8 mouse cellular contexts compared by ENCODE assay signal in the genomic region with DNA sequence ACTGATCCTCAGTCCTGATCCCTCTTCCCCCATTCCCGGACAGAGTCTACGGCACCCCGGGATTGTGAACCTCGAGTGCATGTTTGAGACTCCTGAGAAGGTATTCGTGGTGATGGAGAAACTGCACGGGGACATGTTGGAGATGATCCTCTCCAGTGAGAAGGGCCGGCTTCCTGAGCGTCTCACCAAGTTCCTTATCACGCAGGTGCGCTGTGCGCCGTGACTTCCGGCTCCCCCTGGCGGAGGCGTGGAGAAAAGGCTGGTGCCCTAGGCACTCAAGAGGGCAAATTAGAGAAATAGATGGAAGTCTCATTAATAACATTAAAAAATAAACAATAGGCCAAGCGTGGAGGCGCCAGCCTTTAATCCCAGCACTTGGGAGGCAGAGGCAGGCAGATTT. TPM values are rescaled to one million over a fixed set of nuclear protein-coding genes. Genes with fewer than 3 reads are reported as not detected.
DNase-seq lines count a peak whose midpoint lies in the region; ATAC-seq and TF ChIP-seq lines count a peak whose summit lies in the region.

No protein-coding gene starts in this region.

- H3K36me3 ChIP-seq in hindbrain, embryonic 11.5 days (ENCODE audit: control insufficient read depth, insufficient read depth, low read length), result 0 out of 2 replicates have a peak, but pooled peaks cover 7% of the 10 kb centered on the region
- H3K36me3 ChIP-seq in hindbrain, embryonic 13.5 days, result peaks cover 51% of the 10 kb centered on the region
- H3K36me3 ChIP-seq in MEL (ENCODE audit: control insufficient read depth in 1 of 2, insufficient read depth in 2 of 2, low read length in 2 of 2), result 0 out of 4 replicates have a peak, but pooled peaks cover 0 to 2% of the 10 kb centered on the region in 2 experiments

- no peak overlapping the region for H3K4me3 ChIP-seq in hindbrain, embryonic 11.5 days (ENCODE audit: low read depth, low read length)
- no peak overlapping the region for H3K4me3 ChIP-seq in hindbrain, embryonic 13.5 days
- 0 out of 4 replicates have a peak overlapping the region, but pooled peaks of 1 of the 2 experiments have one; percentile 25 for H3K4me3 ChIP-seq in MEL (ENCODE audit: control insufficient read depth in 1 of 2, insufficient read depth in 1 of 2, low read depth in 2 of 2, low read length in 2 of 2)
- H3K4me3 ChIP-seq in cortical plate, adult 2 months (ENCODE audit: insufficient read depth, low read length), result peak overlapping the region; percentile 25; the same call in 1 of the 2 replicates

- no peak overlapping the region for H3K27ac ChIP-seq in hindbrain, embryonic 11.5 days (ENCODE audit: low read depth, low read length)
- no peak overlapping the region for H3K27ac ChIP-seq in hindbrain, embryonic 13.5 days
- no peak overlapping the region for H3K27ac ChIP-seq in MEL (ENCODE audit: control insufficient read depth, low read depth, low read length)
- no peak overlapping the region for H3K27ac ChIP-seq in cortical plate, adult 2 months (ENCODE audit: insufficient read depth, low read length)

- H3K79me2 ChIP-seq in MEL (ENCODE audit: control insufficient read depth, insufficient read depth, low read length, poor library complexity), result no peaks in the 10 kb centered on the region

- peak; percentile 53 for DNase-seq in hindbrain, embryonic 11.5 days (ENCODE audit: low spot score)
- peak; percentile 73 for DNase-seq in MEL (ENCODE audit: low read depth, low spot score)
- peak; percentile 64 to 72 for DNase-seq in kidney, postnatal 4 days
- peak; percentile 77 for DNase-seq in naive thymus-derived CD4-positive, alpha-beta T cell, adult 2 months (ENCODE audit: low read depth)
- no peak for DNase-seq in c-Kit-positive CD71-positive TER-119-positive erythroid progenitor cells, embryonic 14.5 days (ENCODE audit: low spot score)
- no peak for DNase-seq in urinary bladder, postnatal 4 days (ENCODE audit: low spot score in 2 of 2)

- no peak for TF ChIP-seq POLR2A in MEL (IDR thresholded peaks at IDR 0.05; ENCODE audit: control insufficient read depth in 1 of 2, insufficient read depth in 1 of 2, low read depth in 1 of 2, low read length in 2 of 2, poor library complexity in 1 of 2)
- TF ChIP-seq POLR2A in cortical plate, adult 2 months (IDR thresholded peaks at IDR 0.05; ENCODE audit: extremely low read depth, insufficient read depth, low read length), result no peak

- no peak for ATAC-seq in hindbrain, embryonic 11.5 days (ENCODE audit: low FRiP score)
- no peak for ATAC-seq in hindbrain, embryonic 13.5 days (ENCODE audit: low FRiP score)

- H3K4me1 ChIP-seq in hindbrain, embryonic 11.5 days (replicated peaks; ENCODE audit: control insufficient read depth, insufficient read depth, low read length), result no peaks in the 10 kb centered on the region
- H3K4me1 ChIP-seq in hindbrain, embryonic 13.5 days (replicated peaks), result no peaks in the 10 kb centered on the region
- H3K4me1 ChIP-seq in MEL (ENCODE audit: control insufficient read depth in 1 of 2, insufficient read depth in 2 of 2, low read length in 2 of 2), result 0 out of 4 replicates have a peak, but pooled peaks cover 0 to 3% of the 10 kb centered on the region in 2 experiments
- no peaks in the 10 kb centered on the region for H3K4me1 ChIP-seq in cortical plate, adult 2 months (ENCODE audit: control insufficient read depth, insufficient read depth, low read length)

- H3K27me3 ChIP-seq in hindbrain, embryonic 11.5 days (ENCODE audit: control insufficient read depth, insufficient read depth, low read length), result no peaks in the 10 kb centered on the region
- H3K27me3 ChIP-seq in hindbrain, embryonic 13.5 days, result no peaks in the 10 kb centered on the region
- no peaks in the 10 kb centered on the region for H3K27me3 ChIP-seq in MEL (ENCODE audit: control insufficient read depth in 1 of 2, insufficient read depth in 2 of 2, low read length in 2 of 2)

- no peak for TF ChIP-seq EP300 in MEL (IDR thresholded peaks at IDR 0.05; ENCODE audit: low read depth in 1 of 2, low read length in 2 of 2)

- 24% methylated on average over 17 of the region's 17 CpGs for WGBS in hindbrain, embryonic 11.5 days
- 23% methylated on average over 17 of the region's 17 CpGs for WGBS in hindbrain, embryonic 13.5 days

- no peak overlapping the region for H3K9ac ChIP-seq in hindbrain, embryonic 11.5 days (ENCODE audit: low read depth, low read length)
- H3K9ac ChIP-seq in hindbrain, embryonic 13.5 days, result no peak overlapping the region; the same call in 1 of the 2 replicates
- H3K9ac ChIP-seq in MEL (ENCODE audit: control insufficient read depth, low read depth, low read length, poor library complexity, severe bottlenecking), result no peak overlapping the region

- TF ChIP-seq CTCF in MEL (IDR thresholded peaks at IDR 0.05 in 2 of 3, conservative IDR thresholded peaks at IDR 0.05 in 1 of 3; ENCODE audit: control insufficient read depth in 1 of 3, insufficient read depth in 1 of 3, low read depth in 2 of 3, low read length in 3 of 3, poor library complexity in 1 of 3, severe bottlenecking in 1 of 3), result peak; percentile 48 to 85 (median 79)
- peak; percentile 53 for TF ChIP-seq CTCF in cortical plate, adult 2 months (IDR thresholded peaks at IDR 0.05; ENCODE audit: extremely low read depth, insufficient read depth, low read length)

- H3K4me2 ChIP-seq in hindbrain, embryonic 11.5 days (replicated peaks; ENCODE audit: low read depth, low read length), result no peak overlapping the region
- no peak overlapping the region for H3K4me2 ChIP-seq in hindbrain, embryonic 13.5 days

- no peaks in the 10 kb centered on the region for H3K9me3 ChIP-seq in hindbrain, embryonic 11.5 days (ENCODE audit: control insufficient read depth, low read length)
- H3K9me3 ChIP-seq in hindbrain, embryonic 13.5 days, result no peaks in the 10 kb centered on the region
- no peaks in the 10 kb centered on the region for H3K9me3 ChIP-seq in MEL (replicated peaks; ENCODE audit: insufficient read depth, low read length)

- TF ChIP-seq RAD21 in MEL (IDR thresholded peaks at IDR 0.05; ENCODE audit: low read depth, low read length), result peak; percentile 32

TF ChIP-seq in MEL, 35 proteins besides CTCF, POLR2A, EP300 and RAD21 (continues in another document):
- TF ChIP-seq SMC3 (IDR thresholded peaks at IDR 0.05; ENCODE audit: low read depth, low read length) (peak; percentile 70), GABPA (IDR thresholded peaks at IDR 0.05; ENCODE audit: low read depth, low read length) (no peak), KAT2A (conservative IDR thresholded peaks at IDR 0.05; ENCODE audit: low read depth, low read length) (no peak), UBTF (IDR thresholded peaks at IDR 0.05; ENCODE audit: borderline replicate concordance, insufficient read depth, low read depth, low read length) (no peak), ZNF384 (IDR thresholded peaks at IDR 0.05; ENCODE audit: low read depth, low read length) (no peak), BHLHE40 (IDR thresholded peaks at IDR 0.05; ENCODE audit: borderline replicate concordance, low read depth, low read length) (no peak), CHD2 (IDR thresholded peaks at IDR 0.05; ENCODE audit: low read length) (no peak), USF1 (IDR thresholded peaks at IDR 0.05; ENCODE audit: low read depth, low read length) (no peak), MAX (IDR thresholded peaks at IDR 0.05; ENCODE audit: low read length) (no peak), GATA1 (IDR thresholded peaks at IDR 0.05; ENCODE audit: low read depth, low read length) (peak; percentile 59; the same call in 1 of the 2 replicates), RCOR1 (IDR thresholded peaks at IDR 0.05; ENCODE audit: low read depth, low read length) (0 out of 2 replicates have a peak, but pooled peaks have one; percentile 16)

RNA-seq across cellular contexts. Expression of a gene that starts 15.6 kb away (rescaled TPM):
- 8.8 and 9.4 TPM in 2 replicates for polyA plus RNA-seq in hindbrain, embryonic 11.5 days (2014; fragmentation: Nextera tagmentation; extraction: Ambion mirVana)
- 6.6 and 7.3 TPM in 2 replicates for polyA plus RNA-seq in hindbrain, embryonic 13.5 days (2015; fragmentation: Nextera tagmentation; extraction: Ambion mirVana)
- total RNA-seq in MEL (2012; rRNA removed), result 2.1 and 2.9 TPM in 2 replicates
- polyA plus RNA-seq in MEL (2012; ENCODE audit: insufficient read depth in 1 of 2, insufficient read length in 2 of 2, low read depth in 1 of 2, low replicate concordance in 2 of 2, missing spikeins in 1 of 2), result 1 to 10 TPM in 1 of 2 experiments, not detected in 1; 8.7 TPM
- polyA plus RNA-seq in cortical plate, adult 2 months (2012; rRNA removed), result 6.5 and 6.8 TPM in 2 replicates

RNA-seq across cellular contexts. Expression of a gene that starts 16.8 kb away (rescaled TPM):
- 7.6 and 8.0 TPM in 2 replicates for polyA plus RNA-seq in hindbrain, embryonic 11.5 days (2014; fragmentation: Nextera tagmentation; extraction: Ambion mirVana)
- 2.8 and 2.9 TPM in 2 replicates for polyA plus RNA-seq in hindbrain, embryonic 13.5 days (2015; fragmentation: Nextera tagmentation; extraction: Ambion mirVana)
- 0.31 and 0.49 TPM in 2 replicates for total RNA-seq in MEL (2012; rRNA removed)
- 1 to 10 TPM in 1 of 2 experiments, not detected in 1; 2.1 TPM for polyA plus RNA-seq in MEL (2012; ENCODE audit: insufficient read depth in 1 of 2, insufficient read length in 2 of 2, low read depth in 1 of 2, low replicate concordance in 2 of 2, missing spikeins in 1 of 2)
- polyA plus RNA-seq in cortical plate, adult 2 months (2012; rRNA removed), result 169 and 184 TPM in 2 replicates

RNA-seq across cellular contexts. Expression of a gene that starts 33.2 kb away (rescaled TPM):
- polyA plus RNA-seq in hindbrain, embryonic 11.5 days (2014; fragmentation: Nextera tagmentation; extraction: Ambion mirVana), result 9.0 and 11.0 TPM in 2 replicates
- 6.1 and 8.2 TPM in 2 replicates for polyA plus RNA-seq in hindbrain, embryonic 13.5 days (2015; fragmentation: Nextera tagmentation; extraction: Ambion mirVana)
- 0.39 TPM in 1 of 2 replicates, not detected in the other for total RNA-seq in MEL (2012; rRNA removed)
- 1 to 10 TPM in 1 of 2 experiments, not detected in 1; 2.2 TPM for polyA plus RNA-seq in MEL (2012; ENCODE audit: insufficient read depth in 1 of 2, insufficient read length in 2 of 2, low read depth in 1 of 2, low replicate concordance in 2 of 2, missing spikeins in 1 of 2)
- 8.3 and 10.9 TPM in 2 replicates for polyA plus RNA-seq in cortical plate, adult 2 months (2012; rRNA removed)

RNA-seq across cellular contexts. Expression of a gene that starts 41.8 kb away (rescaled TPM):
- 21.9 and 22.7 TPM in 2 replicates for polyA plus RNA-seq in hindbrain, embryonic 11.5 days (2014; fragmentation: Nextera tagmentation; extraction: Ambion mirVana)
- polyA plus RNA-seq in hindbrain, embryonic 13.5 days (2015; fragmentation: Nextera tagmentation; extraction: Ambion mirVana), result 43.6 and 45.3 TPM in 2 replicates
- 12.6 and 15.9 TPM in 2 replicates for total RNA-seq in MEL (2012; rRNA removed)
- 10 to 100 TPM in 1 of 2 experiments, not detected in 1; 19.2 TPM for polyA plus RNA-seq in MEL (2012; ENCODE audit: insufficient read depth in 1 of 2, insufficient read length in 2 of 2, low read depth in 1 of 2, low replicate concordance in 2 of 2, missing spikeins in 1 of 2)
- 42.3 and 44.0 TPM in 2 replicates for polyA plus RNA-seq in cortical plate, adult 2 months (2012; rRNA removed)

RNA-seq across cellular contexts. Expression of a gene that starts 42.6 kb away (rescaled TPM):
- polyA plus RNA-seq in hindbrain, embryonic 11.5 days (2014; fragmentation: Nextera tagmentation; extraction: Ambion mirVana), result 112 and 130 TPM in 2 replicates
- polyA plus RNA-seq in hindbrain, embryonic 13.5 days (2015; fragmentation: Nextera tagmentation; extraction: Ambion mirVana), result 159 and 172 TPM in 2 replicates
- 54.7 and 55.8 TPM in 2 replicates for total RNA-seq in MEL (2012; rRNA removed)
- polyA plus RNA-seq in MEL (2012; ENCODE audit: insufficient read depth in 1 of 2, insufficient read length in 2 of 2, low read depth in 1 of 2, low replicate concordance in 2 of 2, missing spikeins in 1 of 2), result 10 to 100 TPM in 1 of 2 experiments, not detected in 1; 93.5 TPM
- polyA plus RNA-seq in cortical plate, adult 2 months (2012; rRNA removed), result 291 and 307 TPM in 2 replicates

Comparison
In these comparisons a context has a peak if more than half of its experiments do, and no peak if none do; other contexts are left out.
1. DNase-seq: peak in hindbrain, embryonic 11.5 days (single experiment), MEL (single experiment), kidney, postnatal 4 days (2 of 2) and naive thymus-derived CD4-positive, alpha-beta T cell, adult 2 months (single experiment); none in c-Kit-positive CD71-positive TER-119-positive erythroid progenitor cells, embryonic 14.5 days (single experiment) and urinary bladder, postnatal 4 days (0 of 2).
2. RNA of a gene that starts 16.8 kb away (polyA plus RNA-seq): 169 to 184 TPM in cortical plate, adult 2 months; 7.6 to 8.0 TPM in hindbrain, embryonic 11.5 days, 2.8 to 2.9 TPM in hindbrain, embryonic 13.5 days and 2.1 TPM in MEL; every median in the first group is over 10 times any median in the second.